Mouse (Mus musculus) neural tube, embryonic 15.5 days (tissue): ENCODE data around the gene Map3k5. TPM values are rescaled to one million over a fixed set of nuclear protein-coding genes. Genes with fewer than 3 reads are reported as not detected.
"Not testable (repeated sequence)": the region's sequence is repeated elsewhere in the genome, so short reads cannot be mapped to it uniquely, and the experiment has no call there.

Experiments
- ATAC-seq: fragments of 200-750 bp; cut with Nextera tagmentation; 2 replicates; pipeline ENCODE4 v1.8.0; 2017; ENCODE audit warnings: mild to moderate bottlenecking, moderate TSS enrichment, moderate library complexity; ENCODE audit not compliant: low FRiP score
- H3K27ac ChIP-seq: fragments of 300-500 bp; sonication (generic); replicated peaks from 2 replicates; pipeline ENCODE4 v1.5.1; 2015; ENCODE audit warnings: mild to moderate bottlenecking, inconsistent platforms
- H3K27me3 ChIP-seq: fragments of 300-500 bp; sonication (generic); replicated peaks from 2 replicates; pipeline ENCODE4 v1.6.1; 2015; ENCODE audit warnings: inconsistent platforms
- H3K36me3 ChIP-seq: fragments of 300-500 bp; sonication (generic); 2 replicates; pipeline ENCODE4 v1.6.1; 2015; ENCODE audit warnings: inconsistent platforms
- H3K4me1 ChIP-seq: fragments of 300-500 bp; sonication (generic); 2 replicates; pipeline ENCODE4 v1.6.1; 2015; ENCODE audit warnings: inconsistent platforms
- H3K4me2 ChIP-seq: fragments of 300-500 bp; sonication (generic); 2 replicates; pipeline ENCODE4 v1.6.1; 2015; ENCODE audit warnings: inconsistent platforms, mild to moderate bottlenecking, moderate library complexity
- H3K4me3 ChIP-seq: fragments of 300-500 bp; sonication (generic); replicated peaks from 2 replicates; pipeline ENCODE4 v1.5.1; 2015; ENCODE audit warnings: mild to moderate bottlenecking, inconsistent platforms
- H3K9ac ChIP-seq: fragments of 300-500 bp; sonication (generic); replicated peaks from 2 replicates; pipeline ENCODE4 v1.6.1; 2015; ENCODE audit warnings: mild to moderate bottlenecking, inconsistent platforms
- H3K9me3 ChIP-seq: fragments of 300-500 bp; sonication (generic); replicated peaks from 2 replicates; pipeline ENCODE4 v1.6.1; 2016; ENCODE audit warnings: inconsistent platforms
- WGBS: fragments of 180-500 bp; shearing (Covaris S2); methylation state at CpG from one replicate; pipeline ENCODE4 v1.1.7; 2015; ENCODE audit warnings: mixed read lengths; 5-methylcytosine and 5-hydroxymethylcytosine counted together
- polyA plus RNA-seq: library from polyadenylated mRNA; unstranded; fragments of >200 nt; fragmentation: Nextera tagmentation; extraction: Ambion mirVana; gene quantifications from 2 replicates; pipeline ENCODE4 v1.2.1, GENCODE M21; 2015

The Map3k5 gene
- polyA plus RNA-seq, 1 experiment from 2014 or later, result 1.4 TPM

- no peak overlapping the region for H3K27ac ChIP-seq
- WGBS, result 95% methylated on average over 2 of the region's 2 CpGs
- ATAC-seq, result no peak
- H3K9me3 ChIP-seq, result no peaks in the 10 kb centered on the region
- H3K4me1 ChIP-seq, result 0 out of 2 replicates have a peak, but pooled peaks cover 4% of the 10 kb centered on the region
- no peaks in the 10 kb centered on the region for H3K36me3 ChIP-seq
- no peak overlapping the region for H3K4me3 ChIP-seq
- H3K4me2 ChIP-seq, result no peak overlapping the region
- no peak overlapping the region for H3K9ac ChIP-seq
- H3K27me3 ChIP-seq, result no peaks in the 10 kb centered on the region
These were observed 23.8 kb upstream of the Map3k5 start for GRCm38 (mm10) chr10:19910516-19910915.

GRCm38 (mm10) chr10:19911583-19911982 lies 22.7 kb upstream of the Map3k5 start:
- no peaks in the 10 kb centered on the region for H3K9me3 ChIP-seq
- H3K4me3 ChIP-seq, result no peak overlapping the region
- no peak overlapping the region for H3K27ac ChIP-seq
- 0 out of 2 replicates have a peak, but pooled peaks cover 4% of the 10 kb centered on the region for H3K4me1 ChIP-seq
- no peak overlapping the region for H3K4me2 ChIP-seq
- no peak for ATAC-seq
- WGBS, result 46% methylated on average over 1 of the region's 1 CpGs
- no peaks in the 10 kb centered on the region for H3K36me3 ChIP-seq
- no peak overlapping the region for H3K9ac ChIP-seq
- no peaks in the 10 kb centered on the region for H3K27me3 ChIP-seq

- Histone ChIP-seq H3K27me3 (no peaks in the 10 kb centered on the region), H3K36me3 (no peaks in the 10 kb centered on the region), H3K9ac (no peak overlapping the region), H3K4me2 (no peak overlapping the region), H3K4me3 (no peak overlapping the region), H3K4me1 (no peaks in the 10 kb centered on the region), H3K9me3 (no peaks in the 10 kb centered on the region), H3K27ac (no peak overlapping the region)
- no peak for ATAC-seq
- 87% methylated on average over 4 of the region's 4 CpGs for WGBS
These were observed 20.5 kb upstream of the Map3k5 start for GRCm38 (mm10) chr10:19913806-19914205.

DNA sequence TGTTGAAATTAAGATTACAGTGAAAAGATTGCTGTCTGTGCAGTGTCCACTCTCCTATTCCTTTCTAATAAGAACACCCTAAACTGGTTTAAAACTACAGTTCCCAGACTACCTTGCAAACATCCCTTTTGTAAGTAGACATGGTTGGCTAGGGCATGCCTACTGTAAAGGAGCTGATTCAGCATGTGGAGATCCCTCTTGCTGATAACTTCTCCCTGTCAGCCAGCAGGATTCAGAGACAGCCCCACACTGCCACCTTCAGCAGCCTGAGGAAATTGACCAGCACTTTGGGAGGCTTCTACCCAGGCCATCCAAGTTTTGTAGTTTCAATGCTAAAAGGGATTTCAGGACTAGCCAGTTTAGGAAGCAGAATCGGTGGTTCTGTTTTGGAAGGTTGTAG lies 19.0 kb upstream of the Map3k5 start:
- Histone ChIP-seq H3K27ac (no peak overlapping the region), H3K4me2 (no peak overlapping the region), H3K9me3 (no peaks in the 10 kb centered on the region), H3K36me3 (no peaks in the 10 kb centered on the region), H3K4me3 (no peak overlapping the region), H3K27me3 (no peaks in the 10 kb centered on the region), H3K4me1 (no peaks in the 10 kb centered on the region), H3K9ac (no peak overlapping the region)
- peak; percentile 87 for ATAC-seq
- WGBS, result 65% methylated on average over 1 of the region's 1 CpGs

DNA sequence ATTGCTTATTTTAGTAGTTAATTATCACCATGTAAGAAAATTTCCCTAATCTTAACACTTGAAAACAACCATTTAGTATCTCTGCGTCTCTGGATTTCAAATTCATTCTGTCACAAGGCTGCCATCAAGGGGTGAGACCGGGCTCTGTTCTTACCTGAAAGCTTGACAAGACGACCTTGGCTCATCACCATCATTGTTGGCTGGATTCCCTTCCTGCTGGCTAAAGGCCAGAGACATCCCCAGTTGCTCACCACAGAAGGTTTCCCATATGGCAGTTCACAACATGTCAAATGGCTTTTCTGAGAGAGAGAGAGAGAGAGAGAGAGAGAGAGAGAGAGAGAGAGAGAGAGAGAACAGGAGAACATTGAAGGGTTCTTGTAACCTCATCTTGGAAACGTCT lies 11.9 kb upstream of the Map3k5 start:
- no peaks in the 10 kb centered on the region for H3K27me3 ChIP-seq
- no peak overlapping the region for H3K27ac ChIP-seq
- no peak overlapping the region for H3K4me3 ChIP-seq
- no peaks in the 10 kb centered on the region for H3K9me3 ChIP-seq
- no peak overlapping the region for H3K9ac ChIP-seq
- ATAC-seq, result no peak
- H3K4me1 ChIP-seq, result no peaks in the 10 kb centered on the region
- WGBS, result 55% methylated on average over 4 of the region's 4 CpGs
- H3K4me2 ChIP-seq, result no peak overlapping the region
- no peaks in the 10 kb centered on the region for H3K36me3 ChIP-seq

DNA sequence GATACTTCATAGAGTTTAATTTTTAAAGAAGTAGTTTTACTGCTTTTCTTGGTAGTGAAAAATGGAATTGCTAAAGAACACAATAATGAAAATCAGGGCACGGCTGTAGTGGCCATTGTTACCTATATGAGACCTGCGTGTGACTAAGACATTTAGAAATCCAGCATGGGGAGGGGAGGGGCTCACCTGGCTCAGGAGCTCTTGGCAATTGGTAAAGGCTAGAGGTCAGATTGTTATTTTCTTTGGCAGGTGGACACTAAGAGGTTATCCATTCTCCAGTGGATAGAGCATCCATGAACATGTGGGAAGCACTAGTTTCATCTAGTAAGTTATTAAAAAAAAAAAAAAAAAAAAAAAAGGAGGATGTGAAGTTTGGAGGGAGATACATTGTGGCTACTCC lies 10.0 kb upstream of the Map3k5 start:
- H3K27me3 ChIP-seq, result no peaks in the 10 kb centered on the region
- no peaks in the 10 kb centered on the region for H3K36me3 ChIP-seq
- H3K4me2 ChIP-seq, result no peak overlapping the region
- H3K9me3 ChIP-seq, result no peaks in the 10 kb centered on the region
- no peaks in the 10 kb centered on the region for H3K4me1 ChIP-seq
- no peak overlapping the region for H3K4me3 ChIP-seq
- H3K27ac ChIP-seq, result no peak overlapping the region
- H3K9ac ChIP-seq, result no peak overlapping the region
- ATAC-seq, result no peak
- WGBS, result 79% methylated on average over 2 of the region's 2 CpGs

DNA sequence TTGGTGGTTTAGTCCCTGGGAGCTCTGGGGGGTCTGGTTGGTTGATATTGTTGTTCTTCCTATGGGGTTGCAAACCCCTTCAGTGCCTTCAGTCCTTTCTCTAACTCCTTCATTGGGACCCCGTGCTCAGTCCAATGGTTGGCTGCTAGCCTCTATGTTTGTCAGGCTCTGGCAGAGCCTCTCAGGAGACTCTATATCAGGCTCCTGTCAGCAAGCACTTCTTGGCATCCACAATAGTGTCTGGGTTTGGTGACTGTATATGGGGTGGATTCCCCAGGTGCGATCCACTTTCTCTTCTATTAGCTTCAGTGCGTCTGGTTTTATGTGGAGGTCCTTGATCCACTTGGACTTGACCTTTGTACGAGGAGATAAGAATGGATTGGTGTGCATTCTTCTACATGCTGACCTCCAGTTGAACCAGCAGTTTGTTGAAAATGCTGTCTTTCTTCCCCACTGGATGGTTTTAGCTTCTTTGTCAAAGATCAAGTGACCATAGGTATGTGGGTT lies 7.8 kb upstream of the Map3k5 start:
- not testable (repeated sequence) for H3K27me3 ChIP-seq, H3K4me3 ChIP-seq, H3K27ac ChIP-seq, ATAC-seq, H3K9ac ChIP-seq, H3K4me2 ChIP-seq, H3K4me1 ChIP-seq, H3K36me3 ChIP-seq, H3K9me3 ChIP-seq
- 87% methylated on average over 4 of the region's 4 CpGs for WGBS

DNA sequence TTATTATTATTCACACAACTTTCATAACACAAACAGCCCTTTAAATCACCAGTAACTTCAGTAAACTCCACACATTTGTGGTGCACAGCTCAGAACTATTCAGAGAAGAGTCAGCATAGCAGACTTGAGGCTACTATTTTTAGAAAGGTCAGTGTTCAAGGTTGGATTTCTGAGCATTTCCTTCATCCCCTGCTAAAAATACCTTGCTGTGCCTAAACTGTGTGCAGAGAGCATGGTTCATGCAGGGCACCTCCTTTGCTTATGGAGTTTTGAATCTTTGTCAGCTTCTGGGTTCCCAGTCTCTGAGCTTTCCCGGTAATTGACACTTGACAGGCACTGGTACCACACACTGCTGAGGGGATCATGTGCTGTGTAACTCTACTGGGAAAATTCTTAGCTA lies 6.1 kb upstream of the Map3k5 start:
- Histone ChIP-seq H3K9me3 (no peaks in the 10 kb centered on the region), H3K4me2 (no peak overlapping the region), H3K4me3 (no peak overlapping the region), H3K36me3 (no peaks in the 10 kb centered on the region), H3K9ac (no peak overlapping the region), H3K27me3 (peaks cover 13% of the 10 kb centered on the region), H3K27ac (no peak overlapping the region), H3K4me1 (peaks cover 4% of the 10 kb centered on the region)
- no peak for ATAC-seq
- 79% methylated on average over 1 of the region's 1 CpGs for WGBS

DNA sequence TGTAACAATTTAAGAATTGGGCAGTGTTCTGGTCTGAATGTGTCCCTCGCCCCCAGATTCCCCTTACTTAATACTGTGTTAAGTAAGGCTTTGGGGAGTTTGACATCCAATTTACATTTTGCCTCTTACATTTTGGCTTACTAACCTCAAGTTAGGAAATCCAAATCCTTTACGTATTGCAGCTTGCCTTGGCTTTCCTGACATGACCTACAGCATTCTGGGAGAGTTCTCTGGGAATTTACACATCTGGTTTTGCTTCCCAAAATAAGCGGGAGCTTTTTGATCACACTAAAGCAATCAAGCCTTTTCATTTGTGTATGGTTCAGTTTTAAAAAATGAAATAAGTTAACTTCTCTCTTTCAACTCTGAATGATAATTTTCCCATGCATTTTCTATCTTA lies 1.3 kb upstream of the Map3k5 start:
- Histone ChIP-seq H3K4me2 (peak overlapping the region; percentile 98), H3K36me3 (no peaks in the 10 kb centered on the region), H3K27me3 (peaks cover 24% of the 10 kb centered on the region), H3K4me3 (0 out of 2 replicates have a peak overlapping the region, but pooled peaks have one; percentile 78), H3K27ac (no peak overlapping the region), H3K4me1 (peaks cover 23% of the 10 kb centered on the region), H3K9me3 (no peaks in the 10 kb centered on the region), H3K9ac (no peak overlapping the region)
- WGBS, result 42% methylated on average over 3 of the region's 3 CpGs
- no peak for ATAC-seq

- H3K4me1 ChIP-seq, result peaks cover 23% of the 10 kb centered on the region
- no peaks in the 10 kb centered on the region for H3K9me3 ChIP-seq
- peak overlapping the region; percentile 75 for H3K9ac ChIP-seq
- peaks cover 24% of the 10 kb centered on the region for H3K27me3 ChIP-seq
- ATAC-seq, result peak; percentile 89
- H3K27ac ChIP-seq, result peak overlapping the region; percentile 84
- H3K4me3 ChIP-seq, result peak overlapping the region; percentile 78
- peak overlapping the region; percentile 98 for H3K4me2 ChIP-seq
- 0% methylated on average over 74 of the region's 97 CpGs for WGBS
- no peaks in the 10 kb centered on the region for H3K36me3 ChIP-seq
These were observed 525 bp upstream of the Map3k5 start for GRCm38 (mm10) chr10:19933511-19934383.

DNA sequence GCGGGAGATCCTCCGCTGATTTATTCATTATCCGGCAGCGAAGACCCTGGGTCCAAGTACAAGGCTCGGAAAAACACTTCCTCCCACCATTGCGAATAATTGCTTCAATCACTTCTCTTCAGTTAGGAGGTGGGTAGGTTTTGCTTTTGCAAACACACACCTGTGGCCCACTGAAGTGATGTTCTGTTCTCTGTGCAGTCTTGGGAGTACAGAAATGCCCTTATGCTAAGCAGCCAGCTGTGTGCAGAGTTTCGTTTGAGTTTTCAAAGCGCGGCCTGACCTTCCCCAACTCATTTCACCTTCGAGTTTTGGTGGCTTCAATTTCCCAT lies 987 bp downstream of the Map3k5 start:
- Histone ChIP-seq H3K27ac (no peak overlapping the region), H3K4me2 (peak overlapping the region; percentile 98), H3K9me3 (no peaks in the 10 kb centered on the region), H3K9ac (peak overlapping the region; percentile 75; the same call in 1 of the 2 replicates), H3K36me3 (no peaks in the 10 kb centered on the region), H3K4me3 (peak overlapping the region; percentile 78), H3K4me1 (peaks cover 23% of the 10 kb centered on the region), H3K27me3 (peaks cover 24% of the 10 kb centered on the region)
- 4% methylated on average over 10 of the region's 10 CpGs for WGBS
- no peak for ATAC-seq

- no peak overlapping the region for H3K9ac ChIP-seq
- H3K4me2 ChIP-seq, result peak overlapping the region; percentile 98; the same call in 1 of the 2 replicates
- ATAC-seq, result no peak
- H3K9me3 ChIP-seq, result no peaks in the 10 kb centered on the region
- peaks cover 19% of the 10 kb centered on the region for H3K27me3 ChIP-seq
- no peaks in the 10 kb centered on the region for H3K36me3 ChIP-seq
- WGBS, result 44% methylated on average over 4 of the region's 4 CpGs
- peaks cover 23% of the 10 kb centered on the region for H3K4me1 ChIP-seq
- no peak overlapping the region for H3K27ac ChIP-seq
- H3K4me3 ChIP-seq, result no peak overlapping the region
These were observed 1.6 kb downstream of the Map3k5 start for GRCm38 (mm10) chr10:19935821-19936367.
